In genomic region chr13:114344220-114344973, GRCm38 (mm10) we compare ENCODE assay signal across 29 mouse cellular contexts. TPM values are rescaled to one million over a fixed set of nuclear protein-coding genes. Genes with fewer than 3 reads are reported as not detected.
DNase-seq lines count a peak whose midpoint lies in the region; ATAC-seq and TF ChIP-seq lines count a peak whose summit lies in the region.
"Had no signal": no experiment of that assay in that cellular context is flagged by ENCODE, and none has a peak within 500 bp of the region (broad histone marks: within the 10 kb centered on the region; RNA-seq: fewer than 3 reads in every experiment).

No protein-coding gene starts in this region.

- TF ChIP-seq CTCF in G1E (IDR thresholded peaks at IDR 0.05; ENCODE audit: low read depth, low read length), result no peak
- TF ChIP-seq CTCF in liver, embryonic 14.5 days (IDR thresholded peaks at IDR 0.05; ENCODE audit: low read depth), result no peak

- H3K4me2 ChIP-seq in heart, embryonic 13.5 days, result peak overlapping the region; percentile 21
- H3K4me2 ChIP-seq in liver, embryonic 11.5 days, result peak overlapping the region; percentile 47; the same call in 1 of the 2 replicates
- H3K4me2 ChIP-seq in liver, embryonic 14.5 days (ENCODE audit: low read depth), result peak overlapping the region; percentile 26; the same call in 1 of the 2 replicates
- no peak overlapping the region for H3K4me2 ChIP-seq in forebrain, embryonic 13.5 days
- H3K4me2 ChIP-seq: embryonic facial prominence, embryonic 13.5 days; forebrain, embryonic 12.5 days; limb, embryonic 12.5 days; lung, embryonic 14.5 days had no signal

- intact Hi-C loops in heart, postnatal 36 days (cut with DNase I), result no loop called here

- H3K27me3 ChIP-seq in heart, embryonic 13.5 days (replicated peaks), result no peaks in the 10 kb centered on the region
- no peaks in the 10 kb centered on the region for H3K27me3 ChIP-seq in liver, embryonic 11.5 days (replicated peaks; ENCODE audit: control insufficient read depth, insufficient read depth, low read length)
- H3K27me3 ChIP-seq in G1E (ENCODE audit: insufficient read depth, low read length), result no peaks in the 10 kb centered on the region
- H3K27me3 ChIP-seq in liver, embryonic 14.5 days (ENCODE audit: control insufficient read depth, insufficient read depth, low read length), result no peaks in the 10 kb centered on the region
- H3K27me3 ChIP-seq in forebrain, embryonic 13.5 days, result no peaks in the 10 kb centered on the region
- H3K27me3 ChIP-seq: embryonic facial prominence, embryonic 13.5 days; forebrain, embryonic 12.5 days; limb, embryonic 12.5 days; megakaryocyte, embryonic 14.5 days had no signal

- 38% methylated on average over 3 of the region's 3 CpGs for WGBS in heart, embryonic 13.5 days
- 65% methylated on average over 3 of the region's 3 CpGs for WGBS in liver, embryonic 11.5 days
- 30% methylated on average over 3 of the region's 3 CpGs for WGBS in liver, embryonic 14.5 days (ENCODE audit: insufficient replicate concordance)
- 79% methylated on average over 3 of the region's 3 CpGs for WGBS in forebrain, embryonic 13.5 days

- H3K4me3 ChIP-seq in heart, embryonic 13.5 days, result no peak overlapping the region
- H3K4me3 ChIP-seq in liver, embryonic 11.5 days (ENCODE audit: low read depth, low read length), result no peak overlapping the region
- H3K4me3 ChIP-seq in G1E (ENCODE audit: low read depth, low read length), result no peak overlapping the region
- H3K4me3 ChIP-seq in liver, embryonic 14.5 days (ENCODE audit: insufficient read depth in 1 of 2, low read depth in 2 of 2, low read length in 2 of 2), result no peak overlapping the region
- H3K4me3 ChIP-seq in forebrain, embryonic 13.5 days, result no peak overlapping the region
- H3K4me3 ChIP-seq: embryonic facial prominence, embryonic 13.5 days; erythroblast, embryonic 14.5 days; forebrain, embryonic 12.5 days; gastrocnemius, adult 2 months; layer of hippocampus, adult 2 months; limb, embryonic 12.5 days; megakaryocyte, embryonic 14.5 days had no signal

- 0 out of 2 replicates have a peak overlapping the region, but pooled peaks have one; percentile 10 for H3K27ac ChIP-seq in heart, embryonic 13.5 days (replicated peaks)
- H3K27ac ChIP-seq in liver, embryonic 11.5 days (ENCODE audit: low read depth, low read length), result peak overlapping the region; percentile 77
- peak overlapping the region; percentile 54 for H3K27ac ChIP-seq in liver, embryonic 14.5 days
- H3K27ac ChIP-seq in forebrain, embryonic 13.5 days, result no peak overlapping the region
- H3K27ac ChIP-seq: embryonic facial prominence, embryonic 13.5 days; forebrain, embryonic 12.5 days; gastrocnemius, adult 2 months; hindbrain, postnatal 0 days; layer of hippocampus, adult 2 months; limb, embryonic 12.5 days; stomach, postnatal 0 days had no signal

- ATAC-seq in heart, embryonic 13.5 days (ENCODE audit: extremely low read depth, insufficient number of reproducible peaks, low FRiP score, low TSS enrichment), result no peak
- peak; percentile 85 for ATAC-seq in liver, embryonic 11.5 days (replicated peaks; ENCODE audit: low FRiP score)
- ATAC-seq in G1E (ENCODE audit: extremely low read depth, insufficient number of reproducible peaks, low FRiP score, poor library complexity, severe bottlenecking), result peak; percentile 74
- peak; percentile 85 for ATAC-seq in liver, embryonic 14.5 days (ENCODE audit: insufficient read depth)
- no peak for ATAC-seq in forebrain, embryonic 13.5 days
- ATAC-seq: CD4-positive, CD25-positive, alpha-beta regulatory T cell, adult 4 months; intestine, embryonic 16.5 days had no signal

- no peak; the same call in 1 of the 2 replicates for TF ChIP-seq EP300 in liver, embryonic 14.5 days (IDR thresholded peaks at IDR 0.05; ENCODE audit: low read depth)

- H3K9ac ChIP-seq in heart, embryonic 13.5 days, result no peak overlapping the region
- H3K9ac ChIP-seq in liver, embryonic 11.5 days (ENCODE audit: low read depth, low read length), result no peak overlapping the region
- no peak overlapping the region for H3K9ac ChIP-seq in liver, embryonic 14.5 days (replicated peaks)
- no peak overlapping the region for H3K9ac ChIP-seq in forebrain, embryonic 13.5 days
- H3K9ac ChIP-seq: embryonic facial prominence, embryonic 13.5 days; forebrain, embryonic 12.5 days; limb, embryonic 12.5 days; lung, embryonic 14.5 days had no signal

- H3K4me1 ChIP-seq in heart, embryonic 13.5 days, result peaks cover 26% of the 10 kb centered on the region
- peaks cover 12% of the 10 kb centered on the region for H3K4me1 ChIP-seq in liver, embryonic 11.5 days (replicated peaks; ENCODE audit: control insufficient read depth, insufficient read depth, low read length)
- peaks cover 16% of the 10 kb centered on the region for H3K4me1 ChIP-seq in G1E (ENCODE audit: insufficient read depth, low read depth, low read length)
- H3K4me1 ChIP-seq in liver, embryonic 14.5 days (replicated peaks; ENCODE audit: control insufficient read depth in 2 of 2, insufficient read depth in 2 of 2, low read length in 1 of 2), result peaks cover 6 to 7% of the 10 kb centered on the region in 2 experiments; a peak in 2 of 4 replicates
- H3K4me1 ChIP-seq in forebrain, embryonic 13.5 days, result peaks cover 23% of the 10 kb centered on the region

- no peaks in the 10 kb centered on the region for H3K9me3 ChIP-seq in heart, embryonic 13.5 days
- no peaks in the 10 kb centered on the region for H3K9me3 ChIP-seq in liver, embryonic 11.5 days (ENCODE audit: control insufficient read depth, low read length)
- no peaks in the 10 kb centered on the region for H3K9me3 ChIP-seq in G1E (replicated peaks)
- no peaks in the 10 kb centered on the region for H3K9me3 ChIP-seq in liver, embryonic 14.5 days (ENCODE audit: control insufficient read depth, low read length)
- H3K9me3 ChIP-seq in forebrain, embryonic 13.5 days (replicated peaks), result no peaks in the 10 kb centered on the region
- H3K9me3 ChIP-seq: embryonic facial prominence, embryonic 13.5 days; forebrain, embryonic 12.5 days; limb, embryonic 12.5 days; megakaryocyte, embryonic 14.5 days had no signal

- H3K36me3 ChIP-seq in heart, embryonic 13.5 days, result peaks cover 1% of the 10 kb centered on the region; the same call in 1 of the 2 replicates
- no peaks in the 10 kb centered on the region for H3K36me3 ChIP-seq in liver, embryonic 11.5 days (ENCODE audit: control insufficient read depth, insufficient read depth, low read length)
- H3K36me3 ChIP-seq in G1E (replicated peaks), result peaks cover 17% of the 10 kb centered on the region
- H3K36me3 ChIP-seq in liver, embryonic 14.5 days (replicated peaks; ENCODE audit: control insufficient read depth, insufficient read depth, low read depth), result no peaks in the 10 kb centered on the region
- H3K36me3 ChIP-seq in forebrain, embryonic 13.5 days (ENCODE audit: poor library complexity, severe bottlenecking), result no peaks in the 10 kb centered on the region
- H3K36me3 ChIP-seq: embryonic facial prominence, embryonic 13.5 days; forebrain, embryonic 12.5 days; limb, embryonic 12.5 days had no signal

- no peak for DNase-seq in heart, postnatal 36 days
- DNase-seq in liver, embryonic 11.5 days (ENCODE audit: low spot score), result no peak
- DNase-seq in liver (no peak), G1E (ENCODE audit: low spot score) (no peak)
- DNase-seq in liver, embryonic 14.5 days (ENCODE audit: low read depth in 3 of 3, low spot score in 3 of 3), result peak; percentile 24 to 45 (median 33)
- DNase-seq in layer of hippocampus, postnatal 36 days, result no peak
- DNase-seq: adrenal gland, adult 8-10 months; cerebellum, adult 8-10 months; cerebellum, postnatal 36 days; embryo, embryonic 11 days; gastrocnemius, adult 2 months; kidney, adult 9 months; kidney, postnatal 14 days; lung, embryonic 14.5 days; right cerebral cortex, postnatal 14 days; thymus, adult 2 months; thymus, postnatal 4 days had no signal

RNA-seq across cellular contexts. Expression of gene Ndufs4, which starts 43.7 kb away (rescaled TPM):
- polyA plus RNA-seq in heart, embryonic 13.5 days (2015; fragmentation: Nextera tagmentation; extraction: Ambion mirVana), result 388 and 419 TPM in 2 replicates
- total RNA-seq in heart, postnatal 36 days (2021), result 100 to 1,000 TPM; 566 to 598 TPM
- polyA plus RNA-seq in liver, embryonic 11.5 days (2014; fragmentation: Nextera tagmentation; extraction: Ambion mirVana), result 221 and 235 TPM in 2 replicates
- 40.4 and 48.8 TPM in 2 replicates for total RNA-seq in G1E (2014; fragmentation: Nextera tagmentation)
- total RNA-seq in G1E (2017), result 99.9 and 152 TPM in 2 replicates
- polyA plus RNA-seq in G1E (2012), result 5.3 and 6.9 TPM in 2 replicates
- 14.8 and 31.4 TPM in 2 replicates for polyA plus RNA-seq in liver, embryonic 14.5 days (2012; rRNA removed)
- 151 and 157 TPM in 2 replicates for polyA plus RNA-seq in liver, embryonic 14.5 days (2014; fragmentation: Nextera tagmentation; extraction: Ambion mirVana)
- polyA plus RNA-seq in forebrain, embryonic 13.5 days (2015; fragmentation: Nextera tagmentation; extraction: Ambion mirVana), result 358 and 368 TPM in 2 replicates
- 100 to 1,000 TPM; 147 to 150 TPM for total RNA-seq in layer of hippocampus, postnatal 36 days (2021)

Comparison
In these comparisons a context has a peak if more than half of its experiments do, and no peak if none do; other contexts are left out.
1. DNase-seq: peak in liver, embryonic 14.5 days (3 of 3); none in heart, postnatal 36 days (0 of 2), liver, embryonic 11.5 days (single experiment), liver (single experiment), G1E (single experiment) and layer of hippocampus, postnatal 36 days (0 of 2).
2. ATAC-seq: peak in liver, embryonic 11.5 days (single experiment), G1E (single experiment) and liver, embryonic 14.5 days (single experiment); none in heart, embryonic 13.5 days (single experiment) and forebrain, embryonic 13.5 days (single experiment).